In the genomic region with DNA sequence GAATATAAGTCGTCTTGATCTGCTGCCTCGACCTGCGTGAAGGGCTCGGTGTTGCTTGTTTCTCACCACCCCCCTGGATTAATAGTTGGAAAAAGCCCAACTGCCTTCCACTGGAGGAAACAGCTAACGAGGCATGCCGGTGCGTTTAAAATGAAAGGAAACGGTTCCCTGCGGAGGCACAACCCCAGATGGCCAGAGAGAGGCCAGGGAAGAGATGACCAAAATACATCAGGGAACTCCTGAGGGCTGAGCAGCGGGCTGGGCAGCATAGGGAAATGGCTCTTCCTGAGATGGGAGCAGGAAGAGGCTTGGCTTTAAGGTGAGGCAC, we compare ENCODE assay signal across 8 mouse cellular contexts.
DNase-seq lines count a peak whose midpoint lies in the region; ATAC-seq lines count a peak whose summit lies in the region.

No protein-coding gene starts in this region.

- ATAC-seq in frontal cortex, adult (ENCODE audit: low TSS enrichment): no peak
- no peak for ATAC-seq in activated CD4-positive, CD25-positive, alpha-beta regulatory T cell, adult 4 months

- DNase-seq in adrenal gland, postnatal 14 days: peak; percentile 27
- DNase-seq in adrenal gland, postnatal 4 days (ENCODE audit: low spot score in 2 of 2): no peak
- peak; percentile 42 for DNase-seq in cerebellum, adult 9-11 months
- peak; percentile 13 to 47 for DNase-seq in heart, adult 9 months (ENCODE audit: low spot score in 2 of 2)
- peak; percentile 52 to 56 for DNase-seq in kidney, postnatal 25 days
- no peak for DNase-seq in thymus, adult 18-20 months

Comparison
In these comparisons a context has a peak if more than half of its experiments do, and no peak if none do; other contexts are left out.
1. DNase-seq: peak in adrenal gland, postnatal 14 days (single experiment), cerebellum, adult 9-11 months (single experiment), heart, adult 9 months (2 of 2) and kidney, postnatal 25 days (2 of 2); none in adrenal gland, postnatal 4 days (0 of 2) and thymus, adult 18-20 months (0 of 2).